Mouse (Mus musculus) right cerebral cortex, postnatal 14 days (tissue): ENCODE data around the gene Metap1d.
A peak's percentile ranks its signal among the peaks of the same experiment; 100 is the strongest.

ENCODE experiments used
- DNase-seq: peaks from one replicate; pipeline ENCODE4 v3.0.0; 2022

The Metap1d gene

GRCm38 (mm10) chr2:71453161-71453916, at the start of gene Metap1d:
Metap1d (plus strand) TSS chr2:71453276.
- DNase-seq, result peak; percentile 95

- DNase-seq, result no peak
Measured at GRCm38 (mm10) chr2:71405613-71406012, 47.5 kb upstream of the Metap1d start.

GRCm38 (mm10) chr2:71418760-71419280, 34.3 kb upstream of the Metap1d start:
- no peak for DNase-seq

- no peak for DNase-seq
Measured at GRCm38 (mm10) chr2:71419408-71419807, 33.7 kb upstream of the Metap1d start.

GRCm38 (mm10) chr2:71420895-71421425, 32.1 kb upstream of the Metap1d start:
- no peak for DNase-seq

- no peak for DNase-seq
Measured at GRCm38 (mm10) chr2:71424545-71424944, 28.5 kb upstream of the Metap1d start.

GRCm38 (mm10) chr2:71435440-71435839, 17.6 kb upstream of the Metap1d start:
- no peak for DNase-seq

- no peak for DNase-seq
Measured at GRCm38 (mm10) chr2:71443376-71443775, 9.7 kb upstream of the Metap1d start.

GRCm38 (mm10) chr2:71445536-71446196, 7.4 kb upstream of the Metap1d start:
- DNase-seq, result no peak

GRCm38 (mm10) chr2:71449604-71450003, 3.5 kb upstream of the Metap1d start:
- DNase-seq, result no peak

GRCm38 (mm10) chr2:71451761-71452160, 1.3 kb upstream of the Metap1d start:
- DNase-seq, result no peak

GRCm38 (mm10) chr2:71453917-71454260, 813 bp downstream of the Metap1d start:
- no peak for DNase-seq

- no peak for DNase-seq
Measured at GRCm38 (mm10) chr2:71458624-71459023, 5.5 kb downstream of the Metap1d start.

GRCm38 (mm10) chr2:71459659-71460058, 6.6 kb downstream of the Metap1d start:
- DNase-seq, result no peak

GRCm38 (mm10) chr2:71461139-71461538, 8.1 kb downstream of the Metap1d start:
- no peak for DNase-seq

- no peak for DNase-seq
Measured at GRCm38 (mm10) chr2:71461589-71461988, 8.5 kb downstream of the Metap1d start.

GRCm38 (mm10) chr2:71462066-71462465, 9.0 kb downstream of the Metap1d start:
- no peak for DNase-seq

- DNase-seq, result no peak
Measured at GRCm38 (mm10) chr2:71462553-71462952, 9.5 kb downstream of the Metap1d start.

GRCm38 (mm10) chr2:71466103-71466502, 13.0 kb downstream of the Metap1d start:
- DNase-seq, result no peak

GRCm38 (mm10) chr2:71466861-71467450, 13.9 kb downstream of the Metap1d start:
- DNase-seq, result no peak

GRCm38 (mm10) chr2:71471094-71471493, 18.0 kb downstream of the Metap1d start:
- DNase-seq, result no peak

GRCm38 (mm10) chr2:71473830-71474229, 20.8 kb downstream of the Metap1d start:
- DNase-seq, result no peak

- no peak for DNase-seq
Measured at GRCm38 (mm10) chr2:71474345-71474744, 21.3 kb downstream of the Metap1d start.

GRCm38 (mm10) chr2:71475311-71475710, 22.2 kb downstream of the Metap1d start:
- DNase-seq, result no peak
